Mouse (Mus musculus): Measurements from ENCODE around the gene Zfp322a. TPM values are rescaled to one million over a fixed set of nuclear protein-coding genes. Genes with fewer than 3 reads are reported as not detected.
"Not testable (repeated sequence)": the region's sequence is repeated elsewhere in the genome, so short reads cannot be mapped to it uniquely, and the experiment has no call there.

Gene Zfp322a
- polyA plus RNA-seq, 1 experiment from 2014 or later: 17.2 TPM

- Histone ChIP-seq H3K4me2 (replicated peaks; ENCODE audit: low read depth) (no peak overlapping the region), H3K27me3 (replicated peaks; ENCODE audit: control insufficient read depth, insufficient read depth, low read length) (no peaks in the 10 kb centered on the region), H3K4me1 (replicated peaks; ENCODE audit: control insufficient read depth, insufficient read depth, low read length) (no peaks in the 10 kb centered on the region), H3K9ac (ENCODE audit: low read depth, low read length) (no peak overlapping the region), H3K36me3 (ENCODE audit: control insufficient read depth, insufficient read depth) (peaks cover 35% of the 10 kb centered on the region), H3K27ac (ENCODE audit: low read depth, low read length) (no peak overlapping the region), H3K9me3 (ENCODE audit: control insufficient read depth) (no peaks in the 10 kb centered on the region), H3K4me3 (ENCODE audit: low read depth, low read length) (no peak overlapping the region)
- TF ChIP-seq CTCF (IDR thresholded peaks at IDR 0.05; ENCODE audit: low read depth): no peak
- WGBS: 87% methylated on average over 4 of the region's 4 CpGs
- no peak for ATAC-seq
These were observed 7.5 kb downstream of the Zfp322a start for GRCm38 (mm10) chr13:23361536-23361935.

GRCm38 (mm10) chr13:23354541-23354940 is 14.5 kb downstream of the Zfp322a start:
- not testable (repeated sequence) for H3K4me2 ChIP-seq (replicated peaks; ENCODE audit: low read depth); H3K9ac ChIP-seq (ENCODE audit: low read depth, low read length); H3K4me1 ChIP-seq (replicated peaks; ENCODE audit: control insufficient read depth, insufficient read depth, low read length); H3K27me3 ChIP-seq (replicated peaks; ENCODE audit: control insufficient read depth, insufficient read depth, low read length); H3K27ac ChIP-seq (ENCODE audit: low read depth, low read length); H3K9me3 ChIP-seq (ENCODE audit: control insufficient read depth); ATAC-seq; H3K4me3 ChIP-seq (ENCODE audit: low read depth, low read length)
- peaks cover 31% of the 10 kb centered on the region for H3K36me3 ChIP-seq (ENCODE audit: control insufficient read depth, insufficient read depth)
- WGBS: 92% methylated on average over 5 of the region's 5 CpGs

- H3K4me3 ChIP-seq (ENCODE audit: low read depth, low read length): no peak overlapping the region
- no peak for ATAC-seq
- 11% methylated on average over 18 of the region's 18 CpGs for WGBS
- no peak overlapping the region for H3K9ac ChIP-seq (ENCODE audit: low read depth, low read length)
- H3K4me2 ChIP-seq (replicated peaks; ENCODE audit: low read depth): peak overlapping the region; percentile 14; the same call in 1 of the 2 replicates
- peaks cover 7% of the 10 kb centered on the region; the same call in 1 of the 2 replicates for H3K4me1 ChIP-seq (replicated peaks; ENCODE audit: control insufficient read depth, insufficient read depth, low read length)
- no peak overlapping the region for H3K27ac ChIP-seq (ENCODE audit: low read depth, low read length)
- peaks cover 26% of the 10 kb centered on the region for H3K27me3 ChIP-seq (replicated peaks; ENCODE audit: control insufficient read depth, insufficient read depth, low read length)
- no peaks in the 10 kb centered on the region for H3K36me3 ChIP-seq (ENCODE audit: control insufficient read depth, insufficient read depth)
- no peak for TF ChIP-seq CTCF (IDR thresholded peaks at IDR 0.05; ENCODE audit: low read depth)
- no peaks in the 10 kb centered on the region for H3K9me3 ChIP-seq (ENCODE audit: control insufficient read depth)
These were observed 51.6 kb downstream of the Zfp322a start for GRCm38 (mm10) chr13:23317305-23317889.

GRCm38 (mm10) chr13:23312909-23313669 is 55.9 kb downstream of the Zfp322a start:
- no peak for ATAC-seq
- H3K27me3 ChIP-seq (replicated peaks; ENCODE audit: control insufficient read depth, insufficient read depth, low read length): peaks cover 66% of the 10 kb centered on the region
- peak overlapping the region; percentile 38 for H3K4me3 ChIP-seq (ENCODE audit: low read depth, low read length)
- H3K27ac ChIP-seq (ENCODE audit: low read depth, low read length): no peak overlapping the region
- H3K4me2 ChIP-seq (replicated peaks; ENCODE audit: low read depth): peak overlapping the region; percentile 60
- H3K36me3 ChIP-seq (ENCODE audit: control insufficient read depth, insufficient read depth): no peaks in the 10 kb centered on the region
- TF ChIP-seq CTCF (IDR thresholded peaks at IDR 0.05; ENCODE audit: low read depth): no peak
- 2% methylated on average over 42 of the region's 42 CpGs for WGBS
- H3K4me1 ChIP-seq (replicated peaks; ENCODE audit: control insufficient read depth, insufficient read depth, low read length): peaks cover 11% of the 10 kb centered on the region; the same call in 1 of the 2 replicates
- no peak overlapping the region for H3K9ac ChIP-seq (ENCODE audit: low read depth, low read length)
- no peaks in the 10 kb centered on the region for H3K9me3 ChIP-seq (ENCODE audit: control insufficient read depth)

GRCm38 (mm10) chr13:23310036-23310435 is 59.0 kb downstream of the Zfp322a start:
- Histone ChIP-seq H3K27ac (ENCODE audit: low read depth, low read length) (no peak overlapping the region), H3K9me3 (ENCODE audit: control insufficient read depth) (no peaks in the 10 kb centered on the region), H3K36me3 (ENCODE audit: control insufficient read depth, insufficient read depth) (no peaks in the 10 kb centered on the region), H3K4me3 (ENCODE audit: low read depth, low read length) (peak overlapping the region; percentile 27), H3K4me2 (replicated peaks; ENCODE audit: low read depth) (peak overlapping the region; percentile 59), H3K9ac (ENCODE audit: low read depth, low read length) (no peak overlapping the region), H3K27me3 (replicated peaks; ENCODE audit: control insufficient read depth, insufficient read depth, low read length) (peaks cover 79% of the 10 kb centered on the region), H3K4me1 (replicated peaks; ENCODE audit: control insufficient read depth, insufficient read depth, low read length) (peaks cover 11% of the 10 kb centered on the region; the same call in 1 of the 2 replicates)
- TF ChIP-seq CTCF (IDR thresholded peaks at IDR 0.05; ENCODE audit: low read depth): no peak
- ATAC-seq: no peak
- 3% methylated on average over 11 of the region's 11 CpGs for WGBS

GRCm38 (mm10) chr13:23309495-23310011 is 59.5 kb downstream of the Zfp322a start:
- H3K4me3 ChIP-seq (ENCODE audit: low read depth, low read length): peak overlapping the region; percentile 27
- H3K36me3 ChIP-seq (ENCODE audit: control insufficient read depth, insufficient read depth): no peaks in the 10 kb centered on the region
- peaks cover 79% of the 10 kb centered on the region for H3K27me3 ChIP-seq (replicated peaks; ENCODE audit: control insufficient read depth, insufficient read depth, low read length)
- no peak for TF ChIP-seq CTCF (IDR thresholded peaks at IDR 0.05; ENCODE audit: low read depth)
- peaks cover 11% of the 10 kb centered on the region; the same call in 1 of the 2 replicates for H3K4me1 ChIP-seq (replicated peaks; ENCODE audit: control insufficient read depth, insufficient read depth, low read length)
- under 1% methylated on average over 28 of the region's 28 CpGs for WGBS
- peak overlapping the region; percentile 59 for H3K4me2 ChIP-seq (replicated peaks; ENCODE audit: low read depth)
- H3K9me3 ChIP-seq (ENCODE audit: control insufficient read depth): no peaks in the 10 kb centered on the region
- no peak overlapping the region for H3K27ac ChIP-seq (ENCODE audit: low read depth, low read length)
- no peak overlapping the region; the same call in 1 of the 2 replicates for H3K9ac ChIP-seq (ENCODE audit: low read depth, low read length)
- ATAC-seq: no peak

- Histone ChIP-seq H3K27me3 (replicated peaks; ENCODE audit: control insufficient read depth, insufficient read depth, low read length) (peaks cover 73% of the 10 kb centered on the region), H3K4me3 (ENCODE audit: low read depth, low read length) (peak overlapping the region; percentile 27), H3K4me2 (replicated peaks; ENCODE audit: low read depth) (peak overlapping the region; percentile 59), H3K4me1 (replicated peaks; ENCODE audit: control insufficient read depth, insufficient read depth, low read length) (peaks cover 11% of the 10 kb centered on the region; the same call in 1 of the 2 replicates)
- not testable (repeated sequence) for ATAC-seq; H3K9me3 ChIP-seq (ENCODE audit: control insufficient read depth); H3K36me3 ChIP-seq (ENCODE audit: control insufficient read depth, insufficient read depth); H3K9ac ChIP-seq (ENCODE audit: low read depth, low read length); H3K27ac ChIP-seq (ENCODE audit: low read depth, low read length)
- 9% methylated on average over 18 of the region's 18 CpGs for WGBS
These were observed 60.2 kb downstream of the Zfp322a start for GRCm38 (mm10) chr13:23308639-23309307.

All from intestine, postnatal 0 days (tissue).